Mouse (Mus musculus) left cerebral cortex, postnatal 14 days (tissue): ENCODE measurements around the gene Prkag1. TPM values are rescaled to one million over a fixed set of nuclear protein-coding genes. Genes with fewer than 3 reads are reported as not detected.

Experiments used
- DNase-seq, 2 experiments: peaks; one replicate each; pipeline ENCODE4 v3.0.0; 2021 to 2022; ENCODE audit warnings: low spot score in 2 of 2, mixed read lengths in 1 of 2
- intact Hi-C: fragments of 180-260 bp; cut with DNase I; formaldehyde crosslinking; loops from one replicate; pipeline ENCODE4 v1.15.1; 2025
- total RNA-seq, 2 experiments: library from RNA; stranded (reverse); gene quantifications; 2 replicates each; pipeline ENCODE4 v1.2.3; 2021

Prkag1 gene
- total RNA-seq, 2 experiments from 2014 or later: 41.5 to 45.4 TPM

DNA sequence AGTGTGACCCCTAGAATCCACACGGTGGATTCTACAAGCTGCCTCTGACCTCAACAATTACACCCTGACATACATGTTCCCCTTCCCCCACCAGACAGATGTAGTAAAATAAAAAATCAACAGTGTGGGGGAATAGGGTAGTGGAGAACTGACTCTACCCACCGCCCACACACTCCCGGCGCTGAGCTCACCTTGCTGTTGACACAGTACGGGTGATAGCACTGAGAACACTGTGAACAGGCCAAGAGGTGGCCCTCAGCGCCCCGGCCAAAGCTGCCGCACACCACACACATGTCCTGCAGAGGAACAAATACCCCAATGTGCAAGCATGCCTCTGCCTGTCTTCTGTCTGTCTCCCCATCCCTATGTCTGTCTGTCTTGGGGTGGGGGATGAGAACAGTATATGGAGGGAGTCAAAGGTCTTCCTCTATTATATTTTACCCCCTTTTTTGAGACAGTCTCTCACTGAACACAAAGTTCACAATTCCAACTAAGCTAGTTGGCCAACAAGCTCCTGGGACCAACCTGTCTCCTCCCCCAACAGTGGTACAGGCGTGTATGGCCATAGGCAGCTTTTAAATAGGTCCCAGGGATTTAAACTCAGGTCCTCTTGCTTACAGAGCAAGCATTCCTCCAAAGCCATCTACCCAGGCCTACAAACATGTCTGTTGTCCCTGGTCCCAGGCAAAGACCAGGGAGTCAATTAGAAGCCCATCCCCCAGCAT is 28.2 kb upstream of the Prkag1 start:
- intact Hi-C loops: no loop called here

DNA sequence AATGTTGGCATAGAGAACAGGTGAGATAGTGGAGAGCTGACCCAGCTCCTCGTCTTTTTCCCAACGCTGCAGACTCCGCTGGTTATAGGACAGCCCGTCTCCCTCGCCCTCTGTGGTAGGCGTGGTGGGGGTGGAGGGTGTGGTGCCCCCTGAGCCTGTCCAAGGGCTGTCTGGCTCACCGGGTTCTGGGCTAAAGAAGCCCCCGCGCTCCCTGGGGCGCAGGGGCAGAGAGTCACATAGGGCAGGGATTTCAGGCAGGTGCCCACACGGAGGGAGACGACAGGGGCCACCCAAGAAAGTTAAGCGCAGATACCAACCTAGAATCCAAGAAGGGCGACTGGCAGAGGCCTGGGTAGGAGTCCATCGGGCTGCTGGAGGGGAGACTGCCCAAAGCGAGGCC is 22.9 kb upstream of the Prkag1 start:
- no peak for DNase-seq
- intact Hi-C loops: no loop called here

More for the DNA sequence above, 28.2 kb upstream of the Prkag1 start:
- no peak for DNase-seq

GRCm38 (mm10) chr15:98853161-98853937 is 22.0 kb upstream of the Prkag1 start:
- intact Hi-C loops: no loop called here
- no peak for DNase-seq

DNA sequence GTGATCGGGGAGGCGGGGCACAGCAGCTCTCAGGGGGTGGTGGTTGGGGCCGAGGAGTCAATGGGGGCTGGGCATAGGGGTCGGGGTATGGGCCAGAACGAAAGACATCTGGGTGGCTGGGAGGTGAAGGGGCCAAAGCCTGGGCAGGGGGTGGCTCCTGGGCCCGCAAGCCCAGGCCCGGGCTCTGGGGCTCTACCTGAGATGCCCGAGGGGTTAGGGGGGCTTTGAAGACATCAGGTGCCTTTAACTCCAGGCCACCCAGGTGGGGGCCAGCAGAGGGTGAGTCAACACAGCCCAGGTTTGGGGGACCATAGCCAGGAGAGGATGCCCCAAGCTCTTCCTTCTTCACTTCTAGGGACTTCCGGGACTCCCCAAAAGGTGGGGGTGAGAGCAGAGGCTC is 21.4 kb upstream of the Prkag1 start:
- no peak for DNase-seq
- intact Hi-C loops: no loop called here

DNA sequence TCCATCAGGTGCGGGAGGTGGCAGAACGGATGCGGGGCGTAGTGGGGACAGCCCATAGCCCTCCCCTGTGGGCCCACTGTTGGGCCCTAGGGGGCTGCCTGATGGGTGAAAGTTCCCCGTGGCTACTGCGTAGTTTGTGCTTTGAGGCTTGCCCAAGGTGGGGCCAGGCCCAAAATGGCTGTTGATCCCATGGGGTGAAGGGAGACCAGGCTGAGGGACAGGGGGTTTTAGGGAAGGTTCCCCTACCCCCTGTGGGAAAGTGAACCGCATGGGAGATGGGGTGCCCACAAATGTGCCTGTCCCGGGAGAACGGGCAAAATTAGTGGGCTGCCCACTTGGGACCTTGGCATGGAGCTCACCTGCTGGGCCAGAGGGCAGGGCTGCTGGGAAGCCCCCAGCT is 20.8 kb upstream of the Prkag1 start:
- intact Hi-C loops: no loop called here
- no peak for DNase-seq

DNA sequence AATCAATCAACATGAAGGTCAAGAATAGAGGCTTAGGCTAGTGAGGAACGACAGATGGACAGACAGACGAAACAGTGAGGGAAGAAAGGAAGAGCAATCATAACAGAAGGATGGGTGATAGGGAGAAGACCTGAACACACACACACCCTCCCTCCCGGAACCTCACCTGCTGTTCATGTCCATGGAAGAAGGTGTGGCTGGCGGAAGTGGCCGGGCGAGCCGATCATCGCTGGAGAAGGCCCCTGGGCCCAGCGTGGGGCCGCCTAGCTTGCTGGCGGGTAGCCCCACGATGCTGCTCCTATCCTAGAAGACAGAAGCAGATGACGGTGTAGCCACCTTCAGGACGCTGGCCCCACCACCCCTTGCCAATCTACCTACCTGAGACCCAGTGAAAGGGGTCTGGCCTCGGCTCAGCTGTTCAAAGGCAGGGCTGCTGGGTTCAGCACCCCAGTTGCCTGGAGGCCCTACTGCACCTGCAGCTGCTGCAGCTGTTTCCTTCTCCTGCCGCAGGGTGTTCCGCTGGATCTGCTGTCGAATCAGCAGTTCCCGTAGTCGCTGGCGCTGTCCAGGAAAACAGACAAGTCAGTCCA is 20.0 kb upstream of the Prkag1 start:
- intact Hi-C loops: no loop called here
- no peak for DNase-seq

DNA sequence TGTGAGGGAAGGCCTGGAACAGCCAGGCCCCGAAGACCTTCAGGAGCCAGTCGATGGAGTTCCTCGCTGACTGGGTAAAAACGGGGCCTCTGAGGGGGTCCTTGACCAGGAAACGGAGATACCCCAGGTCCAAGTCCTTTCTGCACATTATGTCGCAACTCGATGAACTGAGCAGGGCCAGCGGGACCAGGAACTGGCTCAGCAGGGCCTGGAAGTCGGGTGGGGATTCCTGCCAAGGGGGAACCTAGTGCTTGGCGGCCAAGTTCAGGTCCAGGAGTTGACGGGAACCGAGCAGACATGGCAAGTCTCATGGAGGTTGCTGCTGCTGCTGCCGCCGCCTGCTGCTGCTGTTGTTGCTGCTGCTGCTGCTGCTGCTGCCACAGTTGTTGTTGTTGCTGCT is 19.3 kb upstream of the Prkag1 start:
- intact Hi-C loops: no loop called here

GRCm38 (mm10) chr15:98849956-98850600 is 18.8 kb upstream of the Prkag1 start:
- intact Hi-C loops: no loop called here
- no peak for DNase-seq

More for the DNA sequence above, 19.3 kb upstream of the Prkag1 start:
- no peak for DNase-seq

GRCm38 (mm10) chr15:98849165-98849564 is 17.8 kb upstream of the Prkag1 start:
- intact Hi-C loops: no loop called here
- DNase-seq: no peak

DNA sequence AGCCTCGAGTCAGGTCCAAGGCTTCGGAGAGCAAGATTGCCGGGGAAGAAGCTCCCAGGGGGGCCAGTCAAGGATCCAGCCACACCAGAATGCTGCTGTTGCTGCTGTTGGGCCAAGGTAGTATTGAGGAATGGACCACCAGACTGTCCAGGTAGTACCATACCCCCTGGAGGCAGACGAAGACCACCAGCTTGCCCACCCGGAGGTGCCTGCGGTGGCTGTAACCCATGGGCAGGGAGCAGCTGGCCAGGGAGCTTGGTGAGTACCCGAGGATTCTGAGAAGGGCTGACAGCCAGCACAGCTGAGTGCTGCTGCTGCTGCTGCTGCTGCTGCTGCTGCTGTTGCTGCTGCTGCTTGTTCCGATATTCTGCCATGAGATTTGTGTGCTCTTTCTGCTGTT is 14.8 kb upstream of the Prkag1 start:
- intact Hi-C loops: no loop called here

DNA sequence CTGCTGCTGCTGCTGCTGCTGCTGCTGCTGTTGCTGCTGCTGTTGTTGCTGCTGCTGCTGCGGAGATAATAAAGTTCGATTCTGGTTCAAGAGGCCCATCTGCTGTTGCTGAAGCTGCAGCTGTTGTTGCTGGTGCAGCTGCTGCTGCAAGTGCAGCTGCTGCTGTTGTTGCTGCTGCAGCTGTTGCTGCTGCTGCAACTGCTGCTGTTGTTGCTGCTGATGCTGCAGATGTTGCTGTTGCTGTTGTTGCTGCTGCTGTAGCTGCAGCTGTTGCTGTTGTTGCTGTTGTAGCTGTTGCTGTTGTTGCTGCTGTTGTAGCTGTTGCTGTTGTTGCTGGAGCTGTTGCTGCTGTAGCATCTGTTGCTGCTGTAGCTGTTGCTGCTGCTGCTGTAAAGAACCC is 13.8 kb upstream of the Prkag1 start:
- intact Hi-C loops: no loop called here
- no peak for DNase-seq

More for the DNA sequence above, 14.8 kb upstream of the Prkag1 start:
- no peak for DNase-seq

- intact Hi-C loops: no loop called here
- DNase-seq: no peak
These were observed 12.4 kb upstream of the Prkag1 start for GRCm38 (mm10) chr15:98843595-98844223.

DNA sequence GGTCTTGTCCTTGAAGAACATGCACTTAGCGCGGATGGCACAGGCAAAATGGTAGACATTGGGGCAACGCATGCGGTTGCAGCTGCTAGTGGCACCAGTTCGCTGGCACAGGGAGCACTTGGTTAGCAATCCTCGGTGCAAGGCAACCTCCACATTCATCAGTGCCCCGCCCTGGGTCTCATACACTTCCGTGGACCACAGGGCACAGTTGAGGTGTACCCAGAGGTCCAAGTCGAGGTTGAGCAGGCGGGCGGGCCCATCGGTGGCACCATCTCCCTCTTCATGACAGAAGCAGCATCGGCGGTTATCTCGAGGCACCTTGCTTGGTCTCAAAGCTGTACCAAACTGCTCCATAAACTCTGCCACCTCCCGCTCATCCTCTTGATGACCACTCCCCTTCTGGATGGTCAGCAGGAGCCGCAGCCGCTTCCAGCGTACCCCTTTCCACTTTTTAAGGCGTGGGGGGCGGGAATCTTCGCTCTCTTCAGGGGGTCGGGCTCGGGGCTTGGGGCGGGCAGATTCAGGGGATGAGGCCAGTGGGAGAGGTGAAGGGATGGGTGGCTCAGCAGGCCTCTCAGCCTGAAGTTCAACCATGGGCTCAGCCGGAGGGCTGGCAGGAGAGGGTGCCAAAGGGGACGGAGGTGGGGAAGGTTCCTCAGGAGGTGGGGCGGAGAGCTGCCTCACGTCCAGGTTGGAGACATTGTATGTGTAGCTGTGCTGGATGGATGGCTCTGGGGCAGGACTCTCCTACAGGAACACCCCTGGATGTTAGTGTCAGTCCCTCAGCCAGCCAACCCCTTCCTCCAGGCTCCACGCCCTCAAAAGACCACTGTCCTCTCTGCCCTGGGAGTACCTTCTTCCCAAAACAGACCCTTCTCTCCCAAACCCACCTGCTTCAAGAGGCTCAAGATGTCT is 8.6 kb upstream of the Prkag1 start:
- intact Hi-C loops: no loop called here
- no peak for DNase-seq

DNA sequence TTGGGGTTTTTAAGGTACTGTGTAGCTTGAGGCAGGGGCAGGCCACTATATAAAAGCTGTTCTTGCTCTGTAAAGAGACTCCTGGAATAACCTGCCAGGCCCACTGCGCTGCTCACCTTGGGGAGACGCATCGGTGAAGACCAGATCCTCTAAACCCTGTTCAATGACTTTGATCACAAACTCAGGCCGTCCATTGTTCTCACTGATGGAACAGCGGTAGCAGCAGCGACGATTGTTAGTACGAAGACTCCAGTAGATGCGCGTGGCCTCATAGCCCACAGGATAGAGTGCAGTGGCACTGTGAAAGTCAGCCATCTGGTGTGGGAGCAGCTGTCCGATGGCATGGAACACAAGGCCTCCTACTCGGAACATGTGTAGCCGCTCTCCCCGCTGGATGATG is 7.8 kb upstream of the Prkag1 start:
- DNase-seq: no peak
- intact Hi-C loops: no loop called here

DNA sequence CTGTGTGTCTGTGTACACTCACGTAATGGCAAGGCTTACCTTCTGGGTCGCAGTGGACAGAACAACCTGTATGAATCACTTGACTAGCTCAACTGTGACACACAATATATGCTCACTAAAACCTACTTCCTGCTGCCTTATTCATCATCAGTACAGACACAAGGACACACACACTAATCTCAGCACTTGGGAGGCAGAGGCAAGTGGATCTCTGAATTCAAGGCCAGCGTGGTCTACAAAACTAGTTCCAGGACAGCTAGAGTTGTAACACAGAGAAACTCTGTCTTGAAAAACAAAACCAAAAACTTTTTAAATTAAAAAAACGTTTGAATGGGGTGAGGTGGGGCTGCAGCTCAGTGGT is 6.4 kb upstream of the Prkag1 start:
- intact Hi-C loops: no loop called here
- no peak for DNase-seq

- intact Hi-C loops: no loop called here
- DNase-seq: no peak
These were observed 5.9 kb upstream of the Prkag1 start for GRCm38 (mm10) chr15:98837006-98837742.

DNA sequence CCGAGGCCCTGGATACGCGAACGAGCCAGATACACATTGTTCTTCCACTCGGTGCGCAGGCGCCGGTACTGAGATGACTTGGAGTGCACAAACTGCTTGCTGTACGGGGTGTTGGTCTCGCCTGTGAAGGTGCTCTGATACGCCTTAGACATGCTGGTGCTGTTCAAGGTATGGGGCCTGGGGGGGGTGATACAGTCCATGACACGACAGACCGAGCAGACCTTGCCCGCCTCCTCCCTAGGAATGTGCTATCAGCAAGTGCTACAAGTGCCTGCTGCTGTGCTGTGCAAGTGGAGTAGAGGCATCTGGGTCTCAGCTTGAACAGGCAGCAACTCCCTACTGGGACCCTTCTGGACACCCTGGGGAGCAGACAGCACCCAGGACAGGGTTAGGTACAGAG is 4.0 kb upstream of the Prkag1 start:
- no peak for DNase-seq
- intact Hi-C loops: no loop called here

DNA sequence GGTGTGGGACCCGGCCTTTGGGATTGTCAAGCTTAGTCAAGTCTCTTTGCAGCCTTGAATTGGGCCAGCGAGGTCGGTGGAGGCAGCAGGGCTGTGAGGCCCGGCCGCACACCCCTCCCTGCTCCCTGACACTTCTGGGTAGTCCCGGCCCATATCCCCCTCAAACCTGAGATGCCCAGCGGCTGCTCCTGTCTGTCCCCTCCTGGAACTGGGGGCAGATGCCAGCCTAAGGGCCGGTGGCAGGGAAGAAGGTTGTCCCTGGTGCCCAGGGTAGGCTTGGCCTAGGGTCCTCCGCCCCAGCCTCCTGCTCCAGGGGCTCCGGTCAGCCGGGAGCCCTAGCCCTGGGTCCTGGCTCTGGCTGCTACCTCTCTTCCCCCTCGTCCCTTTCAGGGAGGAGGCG is 2.7 kb upstream of the Prkag1 start:
- DNase-seq: no peak
- intact Hi-C loops: no loop called here
